Mouse (Mus musculus) urinary bladder, postnatal 14 days (tissue): ENCODE measurements around the gene Gopc.
A peak's percentile ranks its signal among the peaks of the same experiment; 100 is the strongest.
"Not testable (repeated sequence)": the region's sequence is repeated elsewhere in the genome, so short reads cannot be mapped to it uniquely, and the experiment has no call there.

Source experiments
- DNase-seq: peaks from one replicate; pipeline ENCODE4 v3.0.0; 2021; ENCODE audit warnings: low spot score

The Gopc gene

DNA sequence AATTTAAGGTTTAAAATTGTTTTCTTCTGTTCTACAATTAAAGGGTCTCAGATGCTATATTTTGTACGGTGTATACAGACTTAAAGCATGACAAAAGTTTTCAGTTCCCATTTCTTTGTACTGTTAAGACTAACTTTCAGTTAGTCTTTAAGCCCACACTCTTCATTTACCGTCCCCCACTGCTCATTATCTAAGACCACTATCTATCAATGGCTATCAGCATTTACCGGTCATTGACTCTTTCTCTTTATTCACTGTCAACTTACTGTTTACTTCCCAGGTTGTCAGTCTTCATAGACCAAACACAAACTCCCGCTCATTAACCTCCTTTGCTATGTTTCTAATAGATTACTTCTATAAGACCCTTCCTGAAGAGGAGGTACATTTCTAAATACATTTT is 5.3 kb upstream of the Gopc start:
- DNase-seq: no peak

DNA sequence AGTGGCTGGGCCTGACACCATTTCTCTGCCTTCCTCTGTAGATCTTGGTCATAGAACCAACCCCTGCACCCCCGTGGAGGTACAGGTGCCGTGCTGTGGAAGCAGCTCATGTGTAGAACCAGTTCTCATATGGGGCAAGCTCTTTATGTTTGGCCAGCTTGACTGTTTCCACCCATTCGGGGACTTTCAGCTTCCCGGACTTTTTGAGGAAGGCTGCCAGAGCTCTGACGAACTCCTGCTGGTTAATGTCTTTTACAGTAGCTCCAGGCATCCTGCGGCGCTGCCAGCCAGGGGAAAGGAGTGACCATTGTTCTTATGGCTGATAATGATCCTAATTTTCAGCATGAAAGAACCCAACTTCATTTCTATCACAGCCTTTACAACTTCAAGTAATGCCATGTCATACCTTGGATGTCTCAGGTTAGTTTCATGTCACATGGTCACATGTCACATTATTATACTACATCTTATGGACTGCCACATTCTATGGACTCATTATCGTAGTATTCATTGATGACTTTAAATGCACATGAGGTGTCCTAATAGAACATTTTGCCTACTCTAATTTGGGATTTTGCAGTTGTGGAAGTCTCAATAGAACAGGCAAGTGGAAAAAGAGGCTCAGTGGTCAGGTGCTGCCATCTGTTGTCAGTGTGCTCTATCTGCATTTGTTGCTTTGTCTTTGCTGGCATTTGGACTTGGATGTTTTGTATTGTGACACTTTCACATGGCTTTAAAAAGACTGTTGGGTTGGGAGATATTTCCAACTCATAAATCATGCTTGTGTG is 3.1 kb upstream of the Gopc start:
- DNase-seq: peak; percentile 50

DNA sequence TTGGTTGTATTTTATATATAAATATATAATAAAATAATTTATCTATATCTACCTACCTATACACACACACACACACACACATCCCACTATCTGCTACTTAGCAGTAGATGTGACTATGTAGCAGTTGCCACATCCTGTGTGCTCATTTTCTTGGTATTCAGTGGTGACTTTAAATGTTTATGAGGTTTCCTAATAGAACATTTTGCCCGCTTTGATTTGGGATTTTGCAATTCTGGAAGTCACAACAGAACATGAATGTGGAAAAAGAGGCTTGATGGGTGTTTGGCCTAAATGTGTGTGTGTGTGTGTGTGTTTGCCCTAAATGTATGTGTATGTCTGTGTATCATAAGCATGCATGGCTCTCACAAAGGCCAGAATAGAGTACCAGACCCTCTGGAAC is 1.6 kb upstream of the Gopc start:
- DNase-seq: no peak

DNA sequence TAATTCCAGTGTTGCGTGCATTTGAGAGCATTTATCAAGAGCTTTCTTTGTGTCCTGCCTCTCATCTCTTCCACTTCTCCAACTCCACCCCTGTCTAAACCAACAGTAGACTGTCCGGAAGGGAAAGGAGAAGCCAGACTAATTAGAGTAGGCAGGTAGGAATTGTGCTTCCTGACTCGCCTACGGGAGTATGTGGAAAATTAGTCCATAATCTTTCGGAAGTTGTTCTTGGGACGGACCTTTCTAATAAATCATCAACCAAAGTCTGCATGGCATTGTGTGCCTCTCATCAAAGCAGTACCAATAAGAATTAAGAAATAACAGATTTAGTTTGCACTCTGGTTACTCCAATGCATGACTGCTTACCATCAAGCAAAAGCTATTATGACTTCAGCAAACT is 1.1 kb upstream of the Gopc start:
- DNase-seq: no peak

DNA sequence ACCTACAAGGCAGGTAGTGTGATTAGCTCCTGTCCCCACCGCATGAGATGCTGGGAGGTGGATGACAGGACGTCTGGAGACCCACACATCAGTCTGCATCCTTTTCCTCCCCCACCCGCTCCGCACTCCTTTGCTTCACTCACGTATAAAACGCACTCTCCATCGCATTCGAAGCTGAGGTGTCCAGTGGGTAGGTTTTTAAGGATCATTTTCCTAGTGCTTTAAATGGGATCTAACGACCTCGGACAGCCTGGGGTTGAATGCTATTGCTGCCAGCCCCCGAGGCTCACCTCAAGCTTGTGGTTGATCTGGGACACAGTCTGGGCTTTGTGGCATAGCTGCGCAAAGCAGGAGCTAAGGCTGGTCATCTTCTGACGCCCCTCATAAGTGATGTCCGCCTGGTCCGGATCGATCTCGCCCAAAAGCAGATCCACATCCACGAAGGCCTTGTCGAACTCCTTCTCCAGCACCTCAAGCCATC is 563 bp downstream of the Gopc start:
- DNase-seq: no peak

DNA sequence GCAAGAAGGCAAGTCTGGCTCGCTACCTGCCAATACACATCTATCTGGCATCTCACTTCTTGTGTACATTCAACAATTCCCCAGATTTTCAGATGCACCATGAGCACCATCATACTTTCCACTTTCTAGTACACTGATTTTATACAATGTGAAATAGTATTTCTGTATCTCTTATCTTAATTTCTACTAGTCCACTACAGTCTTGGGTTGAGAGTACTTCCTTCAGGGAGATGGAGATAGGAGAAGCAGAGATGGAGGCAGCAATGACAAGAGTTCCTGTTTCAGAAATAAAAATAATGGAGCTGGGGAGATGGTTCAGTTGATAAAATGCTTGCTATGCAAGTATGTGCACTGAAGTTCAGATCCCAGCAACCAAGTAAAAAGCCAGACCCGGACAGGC is 4.1 kb downstream of the Gopc start:
- no peak for DNase-seq

DNA sequence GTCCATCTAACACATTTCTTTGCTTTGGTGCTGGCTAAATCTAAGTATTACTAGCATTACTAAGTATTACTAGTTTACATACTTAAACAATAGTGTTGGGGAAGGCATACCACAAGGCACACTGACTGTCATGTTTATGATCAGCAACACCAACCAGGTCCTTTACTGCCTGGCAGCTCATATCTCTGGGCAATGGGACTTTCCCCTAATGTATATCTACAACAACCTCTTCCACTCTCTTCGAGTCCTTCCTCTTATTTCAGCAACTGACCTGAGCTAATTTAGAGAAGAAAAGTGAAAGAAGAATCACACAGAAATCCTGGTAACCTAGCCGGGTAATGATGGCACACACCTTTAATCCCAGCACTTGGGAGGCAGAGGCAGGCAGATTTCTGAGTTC is 5.5 kb downstream of the Gopc start:
- no peak for DNase-seq

DNA sequence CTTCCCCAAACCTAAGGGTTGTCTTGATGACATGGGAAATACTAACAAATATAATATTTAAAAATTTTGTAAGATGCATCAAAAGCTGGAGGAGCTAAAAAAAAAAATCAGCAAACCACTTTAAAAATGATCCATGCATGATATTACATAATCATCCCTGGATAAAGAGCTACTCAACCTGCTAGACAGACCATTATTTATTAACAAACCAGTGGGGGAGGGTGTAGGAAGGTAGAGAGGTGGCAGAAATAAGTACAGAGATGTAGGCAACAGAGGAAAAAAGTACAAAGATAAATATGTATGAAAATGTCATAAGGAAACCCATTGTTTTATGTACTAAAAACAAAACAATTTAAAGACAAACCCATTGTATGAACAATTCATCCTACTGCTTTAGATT is 7.3 kb downstream of the Gopc start:
- no peak for DNase-seq

DNA sequence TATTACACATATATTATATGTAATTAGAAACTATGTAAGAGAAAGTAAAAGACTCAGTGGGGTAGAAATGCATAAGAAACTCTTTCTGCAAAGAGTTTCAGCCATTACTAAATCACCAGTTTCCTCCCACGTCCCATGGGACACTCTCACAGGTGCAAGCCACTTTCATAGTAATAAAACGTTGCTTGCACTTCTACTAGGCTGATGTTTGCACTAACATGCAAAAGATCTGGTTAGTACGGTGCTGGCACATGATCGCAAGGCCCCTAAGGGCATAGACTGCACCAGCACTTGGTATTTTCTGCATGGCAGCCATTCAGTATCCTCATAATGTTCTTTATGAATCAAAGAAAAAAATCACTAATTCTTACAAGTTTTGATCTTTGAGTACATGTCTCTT is 8.1 kb downstream of the Gopc start:
- no peak for DNase-seq

DNA sequence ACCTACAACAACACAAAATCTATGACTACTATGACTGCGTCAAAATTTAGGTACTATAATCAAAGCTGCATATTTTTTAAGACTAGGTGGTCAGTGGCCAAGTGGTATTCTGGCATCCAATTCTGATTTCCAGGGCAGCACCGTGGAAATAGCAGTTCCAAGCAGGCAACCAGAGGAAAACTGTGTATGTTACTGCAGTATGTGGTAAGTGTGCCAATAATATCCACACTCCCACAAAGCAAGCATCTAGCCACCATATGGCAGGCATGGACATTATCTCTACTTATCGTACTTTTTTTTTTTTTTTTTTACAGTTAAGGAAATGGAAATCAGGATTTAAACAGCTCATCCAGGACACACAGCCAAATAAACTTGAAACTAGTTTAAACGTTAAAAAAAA is 13.5 kb downstream of the Gopc start:
- no peak for DNase-seq

DNA sequence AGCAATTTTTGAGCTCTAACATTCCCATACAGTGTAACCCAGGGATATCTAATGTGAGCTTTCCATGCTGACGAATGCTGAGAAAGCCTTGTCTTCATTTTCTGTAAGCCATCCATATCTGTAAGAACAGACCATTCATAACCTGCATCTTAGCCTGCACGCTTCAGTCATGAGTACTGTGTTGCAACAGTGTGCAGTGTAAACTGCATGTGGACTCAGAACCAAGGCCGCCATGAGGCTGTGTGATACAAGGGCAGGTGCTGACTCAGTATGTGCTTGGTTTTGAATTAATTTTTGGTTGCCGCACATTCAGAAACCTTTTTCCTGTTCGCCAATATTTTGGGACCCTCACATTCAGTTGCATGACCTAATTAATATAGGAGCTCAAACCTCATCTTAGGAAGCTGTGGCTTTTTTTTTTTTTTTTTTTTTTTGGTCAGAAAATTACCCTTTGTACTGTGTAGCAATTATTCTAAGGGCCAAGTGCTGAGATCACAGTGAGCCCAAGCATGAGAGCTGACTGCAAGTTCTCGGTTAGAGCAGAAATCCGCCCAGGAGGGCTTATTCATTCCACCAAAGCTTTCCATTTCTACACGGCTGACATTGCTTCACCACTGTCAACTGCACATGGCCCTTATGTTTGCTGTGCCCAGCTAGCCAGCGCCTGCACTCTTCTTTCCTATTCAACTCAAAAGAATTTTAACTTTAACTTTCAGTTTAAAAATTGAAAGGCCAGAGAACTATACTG is 20.9 kb downstream of the Gopc start:
- DNase-seq: no peak

DNA sequence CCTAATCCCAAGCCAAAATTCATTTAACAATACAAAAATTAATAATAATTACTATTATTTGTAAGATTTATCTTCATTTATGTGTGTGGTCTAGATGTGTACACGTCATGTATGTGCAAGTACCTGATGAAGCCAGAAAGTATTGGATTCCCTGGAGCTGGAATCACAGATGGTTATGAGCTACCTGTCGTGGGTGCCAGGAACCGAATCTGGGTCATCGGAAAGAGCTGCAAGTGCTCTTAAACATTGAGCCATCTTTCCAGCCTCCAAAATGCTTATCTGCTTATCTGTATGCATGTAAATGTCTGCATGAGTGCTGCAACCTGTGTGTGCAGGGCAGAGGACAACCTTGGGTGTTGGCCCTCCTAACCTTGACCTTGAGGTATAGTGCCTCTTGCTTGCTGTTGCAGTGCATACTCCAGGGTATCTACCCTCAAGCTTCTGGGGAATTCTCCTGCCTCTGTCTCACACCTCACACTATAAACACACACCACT is 21.6 kb downstream of the Gopc start:
- DNase-seq: no peak

DNA sequence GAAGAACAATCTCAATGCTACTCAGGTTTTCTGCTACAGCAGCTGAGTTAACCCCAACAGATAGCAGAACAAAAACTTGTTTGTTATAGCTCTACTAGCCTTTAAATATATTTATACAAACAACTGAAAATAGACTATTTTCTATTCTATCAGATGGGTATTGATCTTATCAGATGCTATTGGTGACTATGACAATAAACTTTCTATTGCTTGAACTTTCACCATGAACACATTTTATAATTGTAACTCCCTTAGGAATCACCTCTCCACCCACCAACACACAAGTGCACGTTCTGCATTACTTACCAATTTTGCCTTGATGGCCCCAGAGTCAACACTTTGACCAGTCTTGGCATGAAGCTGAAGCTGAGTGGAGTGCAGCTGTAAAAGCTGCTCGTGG is 23.5 kb downstream of the Gopc start, which contains the start of gene Gm26741:
Gene Gm26741, plus strand, starts transcription at position 301 of the 400 bp plus-strand sequence.
- DNase-seq: no peak

DNA sequence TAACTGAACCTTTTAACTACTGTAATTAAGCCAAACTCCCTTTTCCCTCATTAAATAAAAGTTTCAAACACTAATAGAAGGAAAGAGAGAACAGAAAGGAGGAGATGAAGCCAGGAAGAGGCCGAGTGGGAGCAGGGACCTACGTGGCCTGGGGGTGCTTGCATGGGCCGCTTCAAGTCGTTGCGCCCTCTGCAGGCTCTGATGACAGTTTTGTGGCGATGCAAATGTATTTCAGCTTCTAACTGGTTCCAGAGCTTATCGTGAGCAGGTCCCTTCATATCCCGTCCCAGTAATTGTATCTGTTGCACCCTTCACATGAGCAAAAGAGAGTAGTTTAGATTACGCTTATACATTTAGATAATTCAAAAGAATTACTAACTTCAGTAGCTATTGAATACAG is 28.7 kb downstream of the Gopc start:
- DNase-seq: no peak

DNA sequence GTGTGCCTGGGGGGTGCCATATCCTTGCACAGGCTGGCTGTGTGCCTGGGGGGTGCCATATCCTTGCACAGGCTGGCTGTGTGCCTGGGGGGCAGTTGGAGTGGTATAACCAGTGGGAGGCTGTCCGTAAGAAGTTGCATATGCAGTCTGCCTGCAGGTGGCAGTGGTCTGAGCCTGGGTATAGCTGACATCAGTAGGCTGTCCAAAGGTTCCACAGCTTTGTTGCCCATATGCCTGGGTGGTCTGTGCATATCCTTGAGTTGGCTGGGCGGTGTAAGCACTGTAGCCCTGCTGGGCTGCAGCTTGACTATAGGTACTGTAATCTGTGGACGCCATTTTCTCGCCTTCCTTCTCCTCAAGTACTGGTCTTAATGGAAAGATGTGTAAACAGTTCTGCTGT is 38.6 kb downstream of the Gopc start:
- DNase-seq: not testable (repeated sequence)

DNA sequence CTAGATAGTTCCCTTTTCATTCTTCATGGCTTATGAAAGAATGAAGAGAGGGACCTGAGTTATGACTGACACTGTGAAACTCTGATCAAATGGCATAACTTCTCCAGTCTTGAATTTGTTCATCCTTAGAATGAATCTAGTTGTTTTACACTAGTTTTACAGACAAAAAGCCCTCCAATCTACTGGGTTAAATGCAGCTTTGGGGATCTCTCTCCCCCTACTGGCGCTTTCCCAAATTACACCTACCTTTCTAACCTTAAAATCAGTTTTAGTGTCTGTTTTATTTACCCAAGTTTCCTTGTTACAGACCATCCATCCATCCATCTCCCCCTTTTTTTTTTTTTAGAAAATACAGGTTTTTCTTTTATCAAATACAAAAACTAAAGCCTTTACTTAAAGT is 50.9 kb downstream of the Gopc start:
- DNase-seq: peak; percentile 18

DNA sequence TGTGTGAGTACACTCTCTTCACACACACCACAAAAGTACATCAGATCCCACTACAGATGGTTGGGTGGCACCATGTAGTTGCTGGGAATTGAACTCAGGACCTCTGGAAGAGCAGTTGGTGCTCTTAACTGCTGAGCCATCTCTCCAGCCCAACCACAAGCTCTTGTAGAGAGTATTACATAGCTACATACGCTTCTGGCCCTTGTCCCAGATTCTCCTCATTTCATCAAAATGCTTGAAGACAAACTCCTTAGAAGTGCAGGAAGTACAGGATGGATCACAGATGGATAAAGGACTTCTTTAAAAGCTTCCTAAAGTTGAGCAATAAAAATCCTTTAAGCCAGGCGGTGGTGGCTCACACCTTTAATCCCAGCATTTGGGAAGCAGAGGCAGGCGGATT is 60.0 kb downstream of the Gopc start:
- no peak for DNase-seq

DNA sequence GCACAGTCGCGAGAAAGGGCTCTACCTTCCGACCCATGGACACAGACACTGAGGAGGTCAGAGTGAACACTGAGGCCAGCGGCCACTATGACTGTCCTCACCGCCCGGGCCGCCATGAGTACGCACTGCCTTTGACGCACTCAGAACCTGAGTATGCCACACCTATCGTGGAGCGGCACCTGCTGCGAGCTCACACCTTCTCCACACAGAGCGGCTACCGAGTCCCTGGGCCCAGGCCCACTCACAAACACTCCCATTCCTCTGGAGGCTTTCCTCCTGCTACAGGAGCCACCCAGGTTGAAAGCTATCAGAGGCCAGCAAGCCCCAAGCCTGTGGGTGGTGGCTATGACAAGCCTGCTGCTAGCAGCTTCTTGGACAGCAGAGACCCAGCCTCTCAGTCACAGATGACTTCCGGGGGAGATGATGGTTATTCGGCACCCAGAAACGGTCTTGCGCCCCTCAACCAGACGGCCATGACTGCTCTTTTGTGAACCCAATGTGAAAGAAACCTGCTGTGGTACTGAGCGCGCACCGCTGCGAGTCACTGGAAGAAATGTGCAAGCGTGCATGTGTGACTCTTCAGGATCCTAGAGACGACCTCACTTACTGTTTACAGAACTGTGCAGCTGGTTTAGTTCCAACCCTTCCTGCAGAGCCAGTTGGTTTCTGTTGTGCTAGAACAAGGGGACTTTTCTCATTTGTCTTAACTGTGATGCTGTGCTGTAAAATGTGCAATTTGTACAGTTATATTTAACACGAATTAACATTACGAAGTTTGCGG is 62.2 kb downstream of the Gopc start:
- DNase-seq: no peak

DNA sequence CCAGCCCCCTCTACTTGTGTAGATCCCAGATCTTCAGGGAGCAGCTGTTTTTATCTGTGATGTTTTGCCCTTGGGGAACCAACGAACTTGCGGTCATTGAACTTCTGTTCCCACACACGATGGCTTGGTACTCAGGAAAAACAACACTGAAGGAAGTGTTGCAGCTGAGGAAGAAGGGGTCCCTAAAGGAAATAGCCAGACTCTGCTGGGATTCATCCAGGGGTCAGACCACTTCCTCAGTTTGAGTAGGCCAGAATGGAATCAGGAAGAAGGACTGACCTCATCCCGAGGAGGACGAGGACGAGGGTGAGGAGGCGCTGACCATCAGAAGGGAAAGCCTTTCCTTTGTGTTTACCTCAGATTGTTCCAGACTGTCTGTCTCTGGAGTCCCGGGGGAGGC is 72.7 kb downstream of the Gopc start:
- DNase-seq: no peak

DNA sequence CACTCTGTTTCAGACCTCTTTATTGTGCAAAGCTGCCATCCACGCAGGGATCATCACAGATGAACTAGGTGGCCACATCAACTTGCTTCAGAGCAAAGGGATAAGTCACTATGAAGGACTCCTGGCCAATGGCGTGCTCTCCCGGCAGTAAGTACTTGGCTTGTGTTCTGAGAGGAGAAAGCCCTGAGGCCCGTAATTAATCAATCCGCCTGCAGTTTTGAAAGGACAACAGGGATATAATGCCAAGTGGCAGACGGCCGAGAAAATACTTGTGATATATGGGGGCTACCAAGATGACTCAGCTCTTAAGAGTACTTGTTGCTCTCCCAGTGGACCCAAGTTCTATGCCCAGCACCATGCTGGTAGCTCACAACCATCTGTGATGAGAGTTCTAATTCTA is 77.3 kb downstream of the Gopc start:
- DNase-seq: no peak

DNA sequence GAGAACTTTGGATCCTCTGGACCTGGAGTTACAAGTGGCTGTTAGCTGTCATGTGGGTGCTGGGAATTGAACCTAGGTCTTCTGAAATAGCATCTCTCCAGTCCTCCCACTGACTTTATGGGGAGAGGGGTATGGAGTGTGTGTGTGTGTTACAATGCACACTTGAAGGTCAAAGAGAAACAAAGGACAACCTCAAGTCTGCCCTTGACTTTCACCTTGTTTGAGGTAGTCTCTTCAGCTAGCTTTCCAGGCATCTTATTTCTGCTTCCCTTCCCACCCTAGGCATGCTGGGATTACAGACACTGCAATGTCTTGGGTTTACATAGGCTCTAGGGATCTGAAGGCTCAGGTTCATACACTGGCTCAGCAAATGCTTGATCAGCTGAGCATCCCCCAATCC is 79.7 kb downstream of the Gopc start:
- no peak for DNase-seq

DNA sequence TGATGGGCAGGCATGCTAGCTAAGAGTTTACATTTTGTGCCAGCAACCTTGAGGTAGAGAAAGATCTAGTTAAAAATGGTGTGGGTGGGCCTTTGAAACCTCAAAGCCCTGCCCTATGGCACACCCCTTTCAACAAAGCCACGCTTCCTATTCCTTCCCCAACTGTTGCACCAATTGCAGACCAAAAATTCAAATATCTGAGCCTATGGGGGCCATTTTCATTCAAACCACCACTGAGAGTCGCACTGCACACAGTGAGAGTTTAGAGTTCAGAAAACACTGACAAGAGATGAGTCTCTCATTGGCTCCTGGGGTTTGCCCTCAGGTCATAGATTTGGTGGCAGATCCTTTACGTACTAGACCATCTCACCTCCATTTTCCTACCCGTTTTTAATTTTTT is 80.2 kb downstream of the Gopc start:
- no peak for DNase-seq

DNA sequence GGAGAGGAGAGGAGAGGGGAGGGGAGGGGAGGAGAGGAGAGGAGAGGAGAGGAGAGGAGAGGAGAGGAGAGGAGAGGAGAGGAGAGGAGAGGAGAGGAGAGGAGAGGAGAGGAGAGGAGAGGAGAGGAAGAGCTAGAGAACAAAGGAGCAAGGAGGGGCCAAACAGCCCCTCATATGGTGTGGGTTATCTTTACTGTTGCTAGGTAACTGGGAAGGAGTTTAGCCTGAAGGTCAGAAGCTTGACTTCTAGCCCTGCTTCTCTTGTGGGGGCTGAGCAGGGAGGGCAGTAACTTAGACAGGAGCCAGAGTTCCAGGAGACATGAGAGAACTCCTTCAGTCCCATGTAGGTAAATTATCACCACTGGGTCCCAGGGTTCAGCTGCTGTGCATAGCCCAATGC is 83.4 kb downstream of the Gopc start:
- not testable (repeated sequence) for DNase-seq
